Mouse (Mus musculus): ENCODE results near the gene Cacng2.

Gene Cacng2

GRCm38 (mm10) chr15:78082149-78082548 lies 37.7 kb downstream of the Cacng2 start:
- peak in 1 of 2 experiments; percentile 36 for DNase-seq (ENCODE audit: low spot score in 2 of 2)

GRCm38 (mm10) chr15:78081384-78081783 lies 38.4 kb downstream of the Cacng2 start:
- DNase-seq (ENCODE audit: low spot score in 2 of 2) = no peak

GRCm38 (mm10) chr15:78080326-78080725 lies 39.5 kb downstream of the Cacng2 start:
- DNase-seq (ENCODE audit: low spot score in 2 of 2) = no peak

- DNase-seq (ENCODE audit: low spot score in 2 of 2) = peak in 1 of 2 experiments; percentile 69
These were observed 40.8 kb downstream of the Cacng2 start for GRCm38 (mm10) chr15:78078776-78079628.

GRCm38 (mm10) chr15:78078206-78078605 lies 41.6 kb downstream of the Cacng2 start:
- no peak for DNase-seq (ENCODE audit: low spot score in 2 of 2)

GRCm38 (mm10) chr15:78075921-78076320 lies 43.9 kb downstream of the Cacng2 start:
- no peak for DNase-seq (ENCODE audit: low spot score in 2 of 2)

- no peak for DNase-seq (ENCODE audit: low spot score in 2 of 2)
These were observed 46.7 kb downstream of the Cacng2 start for GRCm38 (mm10) chr15:78073109-78073508.

- no peak for DNase-seq (ENCODE audit: low spot score in 2 of 2)
These were observed 53.4 kb downstream of the Cacng2 start for GRCm38 (mm10) chr15:78066475-78066874.

GRCm38 (mm10) chr15:78065541-78065940 lies 54.3 kb downstream of the Cacng2 start:
- DNase-seq (ENCODE audit: low spot score in 2 of 2) = no peak

- DNase-seq (ENCODE audit: low spot score in 2 of 2) = no peak
These were observed 55.5 kb downstream of the Cacng2 start for GRCm38 (mm10) chr15:78064340-78064739.

GRCm38 (mm10) chr15:78062467-78062866 lies 57.4 kb downstream of the Cacng2 start:
- no peak for DNase-seq (ENCODE audit: low spot score in 2 of 2)

- peak in 1 of 2 experiments; percentile 40 for DNase-seq (ENCODE audit: low spot score in 2 of 2)
These were observed 62.9 kb downstream of the Cacng2 start for GRCm38 (mm10) chr15:78056930-78057329.

- DNase-seq (ENCODE audit: low spot score in 2 of 2) = no peak
These were observed 69.1 kb downstream of the Cacng2 start for GRCm38 (mm10) chr15:78050682-78051081.

GRCm38 (mm10) chr15:78049933-78050332 lies 69.9 kb downstream of the Cacng2 start:
- no peak for DNase-seq (ENCODE audit: low spot score in 2 of 2)

- DNase-seq (ENCODE audit: low spot score in 2 of 2) = no peak
These were observed 74.0 kb downstream of the Cacng2 start for GRCm38 (mm10) chr15:78045842-78046241.

GRCm38 (mm10) chr15:78045314-78045713 lies 74.5 kb downstream of the Cacng2 start:
- no peak for DNase-seq (ENCODE audit: low spot score in 2 of 2)

GRCm38 (mm10) chr15:78044826-78045225 lies 75.0 kb downstream of the Cacng2 start:
- no peak for DNase-seq (ENCODE audit: low spot score in 2 of 2)

- no peak for DNase-seq (ENCODE audit: low spot score in 2 of 2)
These were observed 77.1 kb downstream of the Cacng2 start for GRCm38 (mm10) chr15:78042706-78043105.

GRCm38 (mm10) chr15:78037626-78038025 lies 82.2 kb downstream of the Cacng2 start:
- no peak for DNase-seq (ENCODE audit: low spot score in 2 of 2)

GRCm38 (mm10) chr15:78036586-78036985 lies 83.2 kb downstream of the Cacng2 start:
- DNase-seq (ENCODE audit: low spot score in 2 of 2) = peak in 1 of 2 experiments; percentile 84

- DNase-seq (ENCODE audit: low spot score in 2 of 2) = no peak
These were observed 89.9 kb downstream of the Cacng2 start for GRCm38 (mm10) chr15:78029938-78030337.

- DNase-seq (ENCODE audit: low spot score in 2 of 2) = no peak
These were observed 93.3 kb downstream of the Cacng2 start for GRCm38 (mm10) chr15:78026521-78026920.

GRCm38 (mm10) chr15:78024211-78024610 lies 95.6 kb downstream of the Cacng2 start:
- DNase-seq (ENCODE audit: low spot score in 2 of 2) = no peak

Data from cerebellum, postnatal 4 days (tissue).